Mouse (Mus musculus) spleen, adult 2 months (tissue): ENCODE results near the gene Rhobtb3.

Experiments
- CTCF ChIP-seq: fragments of 200-500 bp; IDR thresholded peaks from 2 replicates; pipeline ENCODE4 v1.5.1; 2011; ENCODE audit warnings: mild to moderate bottlenecking, inconsistent platforms; ENCODE audit not compliant: insufficient read depth, insufficient read length, insufficient replicate concordance; ENCODE audit errors: extremely low read depth
- POLR2A ChIP-seq: fragments of 200-500 bp; IDR thresholded peaks from 2 replicates; pipeline ENCODE4 v1.6.1; 2011; ENCODE audit warnings: low read depth, low read length, inconsistent platforms

- no peak for TF ChIP-seq CTCF
- TF ChIP-seq POLR2A: no peak
These were observed 2.0 kb downstream of the Rhobtb3 start for GRCm38 (mm10) chr13:75941518-75942295.
